Mouse (Mus musculus) right cerebral cortex, postnatal 25 days (tissue): ENCODE measurements around the gene Shroom1.

Source experiments
- DNase-seq: peaks from one replicate; pipeline ENCODE4 v3.0.0; 2022

The Shroom1 gene

GRCm38 (mm10) chr11:53516775-53517627, 60.0 kb downstream of the Shroom1 start:
- DNase-seq: no peak
